Comparison of ENCODE assay signal across 14 mouse cellular contexts in the genomic region with DNA sequence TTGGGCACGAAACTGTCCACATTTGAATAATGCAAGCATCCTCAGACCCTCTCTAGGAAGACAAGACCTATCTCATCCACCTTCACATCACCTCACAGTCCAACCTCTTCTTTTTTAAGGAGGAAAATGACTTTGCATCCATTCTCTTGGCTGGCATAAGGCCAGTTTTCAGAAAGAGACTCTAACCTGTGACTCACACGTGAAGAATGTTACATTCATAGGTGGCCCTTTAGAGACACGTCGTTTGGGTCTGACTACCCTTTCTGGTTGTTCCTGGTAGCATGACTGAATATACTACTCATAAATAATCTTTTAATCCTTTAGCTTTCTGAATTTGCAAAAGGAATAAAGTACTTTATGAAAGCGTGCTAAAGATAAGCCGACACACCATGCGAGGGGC. TPM values are rescaled to one million over a fixed set of nuclear protein-coding genes. Genes with fewer than 3 reads are reported as not detected.
DNase-seq lines count a peak whose midpoint lies in the region; ATAC-seq and TF ChIP-seq lines count a peak whose summit lies in the region.
"Had no signal": no experiment of that assay in that cellular context is flagged by ENCODE, and none has a peak within 500 bp of the region (broad histone marks: within the 10 kb centered on the region; RNA-seq: fewer than 3 reads in every experiment).

No protein-coding gene starts in this region.

- H3K4me1 ChIP-seq in heart, embryonic 14.5 days (ENCODE audit: control insufficient read depth in 2 of 2, insufficient read depth in 2 of 2, low read length in 2 of 2), result peaks cover 3 to 6% of the 10 kb centered on the region in 2 experiments; a peak in 2 of 4 replicates
- H3K4me1 ChIP-seq in neural tube, embryonic 13.5 days (replicated peaks), result peaks cover 30% of the 10 kb centered on the region
- H3K4me1 ChIP-seq in intestine, postnatal 0 days (replicated peaks; ENCODE audit: control insufficient read depth, insufficient read depth, low read length), result peaks cover 5% of the 10 kb centered on the region
- H3K4me1 ChIP-seq: embryonic facial prominence, embryonic 12.5 days had no signal

- 0 out of 4 replicates have a peak overlapping the region, but pooled peaks of 1 of the 2 experiments have one; percentile 28 for H3K27ac ChIP-seq in heart, embryonic 14.5 days (replicated peaks in 1 of 2; ENCODE audit: control insufficient read depth in 1 of 2, insufficient read depth in 1 of 2, low read depth in 2 of 2, low read length in 2 of 2)
- peak overlapping the region; percentile 59 for H3K27ac ChIP-seq in neural tube, embryonic 13.5 days (replicated peaks)
- H3K27ac ChIP-seq in intestine, postnatal 0 days (ENCODE audit: low read depth, low read length), result peak overlapping the region; percentile 64
- H3K27ac ChIP-seq: embryonic facial prominence, embryonic 12.5 days; kidney, postnatal 0 days had no signal

- H3K9me3 ChIP-seq in heart, embryonic 14.5 days (ENCODE audit: control insufficient read depth, low read length), result no peaks in the 10 kb centered on the region
- no peaks in the 10 kb centered on the region for H3K9me3 ChIP-seq in neural tube, embryonic 13.5 days
- no peaks in the 10 kb centered on the region for H3K9me3 ChIP-seq in intestine, postnatal 0 days (ENCODE audit: control insufficient read depth)
- H3K9me3 ChIP-seq: embryonic facial prominence, embryonic 12.5 days; forebrain, embryonic 10.5 days had no signal

- TF ChIP-seq CTCF in intestine, postnatal 0 days (IDR thresholded peaks at IDR 0.05; ENCODE audit: low read depth), result no peak

- WGBS in heart, embryonic 14.5 days, result 60% methylated on average over 7 of the region's 7 CpGs
- 91% methylated on average over 7 of the region's 7 CpGs for WGBS in neural tube, embryonic 13.5 days
- WGBS in intestine, postnatal 0 days, result 48% methylated on average over 7 of the region's 7 CpGs

- no peak for DNase-seq in heart, postnatal 4 days
- no peak for DNase-seq in neural tube, embryonic 10.5 days (ENCODE audit: extremely low spot score, low spot score)
- no peak for DNase-seq in thymus, postnatal 4 days
- no peak for DNase-seq in spleen, adult 18-20 months
- DNase-seq: thymus, adult 2 months had no signal

- H3K9ac ChIP-seq in heart, embryonic 14.5 days (ENCODE audit: low read length), result no peak overlapping the region
- H3K9ac ChIP-seq in neural tube, embryonic 13.5 days, result no peak overlapping the region
- no peak overlapping the region for H3K9ac ChIP-seq in intestine, postnatal 0 days (ENCODE audit: low read depth, low read length)
- H3K9ac ChIP-seq: embryonic facial prominence, embryonic 12.5 days had no signal

- no peaks in the 10 kb centered on the region for H3K27me3 ChIP-seq in heart, embryonic 14.5 days (ENCODE audit: control insufficient read depth, insufficient read depth, low read length)
- no peaks in the 10 kb centered on the region for H3K27me3 ChIP-seq in neural tube, embryonic 13.5 days
- H3K27me3 ChIP-seq in intestine, postnatal 0 days (replicated peaks; ENCODE audit: control insufficient read depth, insufficient read depth, low read length), result no peaks in the 10 kb centered on the region
- H3K27me3 ChIP-seq: embryonic facial prominence, embryonic 12.5 days had no signal

- no peak overlapping the region for H3K4me3 ChIP-seq in heart, embryonic 14.5 days (ENCODE audit: control insufficient read depth in 1 of 2, insufficient read depth in 1 of 2, low read depth in 1 of 2, low read length in 2 of 2)
- H3K4me3 ChIP-seq in neural tube, embryonic 13.5 days, result no peak overlapping the region
- H3K4me3 ChIP-seq in intestine, postnatal 0 days (ENCODE audit: low read depth, low read length), result no peak overlapping the region
- H3K4me3 ChIP-seq: embryonic facial prominence, embryonic 12.5 days; forebrain, embryonic 10.5 days had no signal

- ATAC-seq in heart, embryonic 14.5 days (ENCODE audit: insufficient number of reproducible peaks, insufficient read depth, low FRiP score, low read depth), result no peak
- no peak for ATAC-seq in neural tube, embryonic 13.5 days (ENCODE audit: low read depth)
- peak; percentile 65; the same call in 1 of the 2 replicates for ATAC-seq in intestine, postnatal 0 days

- peaks cover 68% of the 10 kb centered on the region for H3K36me3 ChIP-seq in heart, embryonic 14.5 days (ENCODE audit: control insufficient read depth, insufficient read depth, low read length)
- H3K36me3 ChIP-seq in neural tube, embryonic 13.5 days, result peaks cover 38% of the 10 kb centered on the region
- H3K36me3 ChIP-seq in intestine, postnatal 0 days (ENCODE audit: control insufficient read depth, insufficient read depth), result peaks cover 13% of the 10 kb centered on the region
- H3K36me3 ChIP-seq: embryonic facial prominence, embryonic 12.5 days had no signal

- H3K4me2 ChIP-seq in heart, embryonic 14.5 days (ENCODE audit: low read length), result 0 out of 2 replicates have a peak overlapping the region, but pooled peaks have one; percentile 36
- H3K4me2 ChIP-seq in neural tube, embryonic 13.5 days, result no peak overlapping the region
- peak overlapping the region; percentile 38 for H3K4me2 ChIP-seq in intestine, postnatal 0 days (replicated peaks; ENCODE audit: low read depth)
- H3K4me2 ChIP-seq: embryonic facial prominence, embryonic 12.5 days had no signal

RNA-seq across cellular contexts. Expression of a gene that starts 52.9 kb away (rescaled TPM):
- 21.7 and 23.0 TPM in 2 replicates for polyA plus RNA-seq in heart, embryonic 14.5 days (2014; fragmentation: Nextera tagmentation; extraction: Ambion mirVana)
- total RNA-seq in heart, postnatal 4 days (2021), result 10 to 100 TPM; 47.8 to 48.0 TPM
- polyA plus RNA-seq in neural tube, embryonic 13.5 days (2015; fragmentation: Nextera tagmentation; extraction: Ambion mirVana), result 0.47 and 1.0 TPM in 2 replicates
- polyA plus RNA-seq in intestine, postnatal 0 days (2015; fragmentation: Nextera tagmentation; extraction: Ambion mirVana), result 0.08 and 0.13 TPM in 2 replicates
- total RNA-seq: layer of hippocampus, postnatal 14 days; neutrophil, adult 5-6 weeks had no signal
- polyA plus RNA-seq: forebrain, embryonic 10.5 days; midbrain, embryonic 14.5 days had no signal

Comparison
In these comparisons a context has a peak if more than half of its experiments do, and no peak if none do; other contexts are left out.
1. RNA of a gene that starts 52.9 kb away (polyA plus RNA-seq): 21.7 to 23.0 TPM in heart, embryonic 14.5 days; 0.47 to 1.0 TPM in neural tube, embryonic 13.5 days and 0.08 to 0.13 TPM in intestine, postnatal 0 days; every median in the first group is over 10 times any median in the second.